Mouse (Mus musculus) kidney, postnatal 0 days (tissue): Measurements from ENCODE around the gene Gli2. TPM values are rescaled to one million over a fixed set of nuclear protein-coding genes. Genes with fewer than 3 reads are reported as not detected.
A peak's percentile ranks its signal among the peaks of the same experiment; 100 is the strongest.

Experiments used
- ATAC-seq: fragments of 200-750 bp; cut with Nextera tagmentation; replicated peaks from 2 replicates; pipeline ENCODE4 v1.8.0; 2017; ENCODE audit warnings: low read depth, moderate number of reproducible peaks, moderate TSS enrichment, moderate library complexity; ENCODE audit not compliant: low FRiP score
- DNase-seq: peaks from one replicate; pipeline ENCODE4 v3.0.0-alpha.2; 2016; ENCODE audit warnings: low spot score
- H3K27ac ChIP-seq: fragments of 300-500 bp; sonication (generic); 2 replicates; pipeline ENCODE4 v1.5.1; 2014; ENCODE audit warnings: mild to moderate bottlenecking
- H3K27me3 ChIP-seq: fragments of 300-500 bp; sonication (generic); 2 replicates; pipeline ENCODE4 v1.6.1; 2014; ENCODE audit warnings: low read length, mixed read lengths; ENCODE audit not compliant: insufficient read depth
- H3K36me3 ChIP-seq: fragments of 300-500 bp; sonication (generic); 2 replicates; pipeline ENCODE4 v1.6.1; 2014; ENCODE audit warnings: low read length, mixed read lengths; ENCODE audit not compliant: insufficient read depth
- H3K4me1 ChIP-seq: fragments of 300-500 bp; sonication (generic); replicated peaks from 2 replicates; pipeline ENCODE4 v1.6.1; 2014; ENCODE audit warnings: antibody characterized with exemption, low read length, mixed read lengths; ENCODE audit not compliant: insufficient read depth
- H3K4me2 ChIP-seq: fragments of 300-500 bp; sonication (generic); 2 replicates; pipeline ENCODE4 v1.6.1; 2014; ENCODE audit warnings: mild to moderate bottlenecking, low read length, moderate library complexity, mixed read lengths
- H3K4me3 ChIP-seq: fragments of 300-500 bp; sonication (generic); replicated peaks from 2 replicates; pipeline ENCODE4 v1.5.1; 2014; ENCODE audit warnings: low read depth, low read length
- H3K9ac ChIP-seq: fragments of 300-500 bp; sonication (generic); 2 replicates; pipeline ENCODE4 v1.6.1; 2014; ENCODE audit warnings: low read depth, low read length
- H3K9me3 ChIP-seq: fragments of 300-500 bp; sonication (generic); replicated peaks from 2 replicates; pipeline ENCODE4 v1.6.1; 2016; ENCODE audit warnings: low read length, inconsistent platforms, mixed read lengths
- CTCF ChIP-seq: IDR thresholded peaks from 2 replicates; pipeline ENCODE4 v1.5.1; 2016; ENCODE audit warnings: antibody characterized with exemption, low read depth, mild to moderate bottlenecking, moderate library complexity
- WGBS: fragments of 180-500 bp; shearing (Covaris S2); extraction: QIAGEN DNeasy Blood & Tissue Kit; methylation state at CpG from one replicate; pipeline ENCODE4 v1.1.7; 2014; 5-methylcytosine and 5-hydroxymethylcytosine counted together
- polyA plus RNA-seq: library from polyadenylated mRNA; unstranded; fragments of >200 nt; fragmentation: Nextera tagmentation; extraction: Ambion mirVana; gene quantifications from 2 replicates; pipeline ENCODE4 v1.2.1, GENCODE M21; 2015

Gli2 gene
- polyA plus RNA-seq, 1 experiment from 2014 or later = 2.6 TPM

GRCm38 (mm10) chr1:118875227-118875626 is 178.2 kb downstream of the Gli2 start:
- Histone ChIP-seq H3K36me3 (no peaks in the 10 kb centered on the region), H3K4me2 (no peak overlapping the region), H3K4me1 (0 out of 2 replicates have a peak, but pooled peaks cover 4% of the 10 kb centered on the region), H3K27me3 (no peaks in the 10 kb centered on the region), H3K9ac (no peak overlapping the region), H3K9me3 (no peaks in the 10 kb centered on the region), H3K27ac (no peak overlapping the region), H3K4me3 (no peak overlapping the region)
- DNase-seq (no peak), ATAC-seq (no peak)
- TF ChIP-seq CTCF = no peak
- 81% methylated on average over 9 of the region's 9 CpGs for WGBS

- DNase-seq (no peak), ATAC-seq (no peak)
- no peaks in the 10 kb centered on the region for H3K9me3 ChIP-seq
- no peak overlapping the region for H3K9ac ChIP-seq
- no peak overlapping the region for H3K27ac ChIP-seq
- no peak overlapping the region for H3K4me3 ChIP-seq
- no peaks in the 10 kb centered on the region for H3K4me1 ChIP-seq
- H3K4me2 ChIP-seq = no peak overlapping the region
- TF ChIP-seq CTCF = no peak
- no peaks in the 10 kb centered on the region for H3K36me3 ChIP-seq
- H3K27me3 ChIP-seq = no peaks in the 10 kb centered on the region
- 68% methylated on average over 7 of the region's 7 CpGs for WGBS
Measured at GRCm38 (mm10) chr1:118873559-118873958, 179.9 kb downstream of the Gli2 start.

- H3K36me3 ChIP-seq = no peaks in the 10 kb centered on the region
- H3K9me3 ChIP-seq = no peaks in the 10 kb centered on the region
- ATAC-seq (no peak), DNase-seq (no peak)
- H3K27me3 ChIP-seq = no peaks in the 10 kb centered on the region
- no peak overlapping the region for H3K4me2 ChIP-seq
- no peaks in the 10 kb centered on the region for H3K4me1 ChIP-seq
- H3K27ac ChIP-seq = no peak overlapping the region
- 72% methylated on average over 9 of the region's 9 CpGs for WGBS
- no peak overlapping the region for H3K4me3 ChIP-seq
- H3K9ac ChIP-seq = no peak overlapping the region
- TF ChIP-seq CTCF = 0 out of 2 replicates have a peak, but pooled peaks have one; percentile 12
Measured at GRCm38 (mm10) chr1:118864735-118865134, 188.7 kb downstream of the Gli2 start.

- H3K4me2 ChIP-seq = no peak overlapping the region
Measured at GRCm38 (mm10) chr1:118864031-118864430, 189.4 kb downstream of the Gli2 start.

GRCm38 (mm10) chr1:118858101-118858500 is 195.3 kb downstream of the Gli2 start:
- no peak for TF ChIP-seq CTCF
- Histone ChIP-seq H3K9ac (no peak overlapping the region), H3K27me3 (0 out of 2 replicates have a peak, but pooled peaks cover 3% of the 10 kb centered on the region), H3K27ac (no peak overlapping the region), H3K4me2 (no peak overlapping the region), H3K4me3 (no peak overlapping the region), H3K4me1 (no peaks in the 10 kb centered on the region), H3K36me3 (no peaks in the 10 kb centered on the region), H3K9me3 (no peaks in the 10 kb centered on the region)
- ATAC-seq = 0 out of 2 replicates have a peak, but pooled peaks have one; percentile 27
- 22% methylated on average over 9 of the region's 9 CpGs for WGBS
- peak; percentile 74 for DNase-seq

More at GRCm38 (mm10) chr1:118864031-118864430, 189.4 kb downstream of the Gli2 start:
- Histone ChIP-seq H3K4me3 (no peak overlapping the region), H3K36me3 (no peaks in the 10 kb centered on the region), H3K9me3 (no peaks in the 10 kb centered on the region), H3K9ac (no peak overlapping the region), H3K27me3 (no peaks in the 10 kb centered on the region), H3K4me1 (no peaks in the 10 kb centered on the region), H3K27ac (no peak overlapping the region)
- no peak for ATAC-seq
- no peak for TF ChIP-seq CTCF
- 65% methylated on average over 5 of the region's 5 CpGs for WGBS
- DNase-seq = no peak

DNA sequence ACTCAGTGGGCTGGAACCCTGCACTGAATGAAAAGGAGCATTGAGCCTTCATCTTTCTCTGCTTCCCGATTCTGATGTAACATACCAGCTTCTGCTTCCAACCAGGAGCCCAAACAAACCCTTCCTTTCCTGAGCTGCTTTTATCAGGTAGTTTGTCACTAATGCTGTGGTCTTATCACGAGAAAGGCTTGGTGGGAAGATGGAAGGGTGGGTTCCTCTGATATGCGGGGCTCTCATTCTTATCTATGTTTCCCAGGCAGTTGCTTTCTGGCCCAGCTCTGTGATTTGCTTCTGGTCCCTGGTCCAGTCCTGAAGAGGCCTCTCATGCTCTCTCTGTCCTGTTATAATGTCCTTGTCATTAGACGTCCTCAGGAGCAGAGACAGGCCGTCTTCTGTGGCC is 222.8 kb downstream of the Gli2 start:
- ATAC-seq (no peak), DNase-seq (no peak)
- 75% methylated on average over 5 of the region's 5 CpGs for WGBS
- no peak overlapping the region for H3K4me2 ChIP-seq
- no peak overlapping the region for H3K27ac ChIP-seq
- no peaks in the 10 kb centered on the region for H3K36me3 ChIP-seq
- H3K4me1 ChIP-seq = peaks cover 4% of the 10 kb centered on the region
- H3K9ac ChIP-seq = no peak overlapping the region
- TF ChIP-seq CTCF = no peak
- H3K4me3 ChIP-seq = no peak overlapping the region
- no peaks in the 10 kb centered on the region for H3K9me3 ChIP-seq
- H3K27me3 ChIP-seq = no peaks in the 10 kb centered on the region

GRCm38 (mm10) chr1:118826614-118827013 is 226.8 kb downstream of the Gli2 start:
- 80% methylated on average over 11 of the region's 11 CpGs for WGBS
- H3K9me3 ChIP-seq = no peaks in the 10 kb centered on the region
- no peak overlapping the region for H3K4me2 ChIP-seq
- H3K27ac ChIP-seq = no peak overlapping the region
- no peak overlapping the region for H3K9ac ChIP-seq
- no peak for TF ChIP-seq CTCF
- no peak for DNase-seq
- peaks cover 4% of the 10 kb centered on the region for H3K4me1 ChIP-seq
- no peak for ATAC-seq
- no peaks in the 10 kb centered on the region for H3K27me3 ChIP-seq
- H3K4me3 ChIP-seq = no peak overlapping the region
- no peaks in the 10 kb centered on the region for H3K36me3 ChIP-seq
